Mouse (Mus musculus): ENCODE data around the gene Dhdds.
"Not testable (repeated sequence)": the region's sequence is repeated elsewhere in the genome, so short reads cannot be mapped to it uniquely, and the experiment has no call there.

Dhdds gene

GRCm38 (mm10) chr4:134005581-134006358 is 5.1 kb upstream of the Dhdds start:
- no peak for DNase-seq (ENCODE audit: low read depth, low spot score)

GRCm38 (mm10) chr4:134002903-134003302 is 2.2 kb upstream of the Dhdds start:
- no peak for DNase-seq (ENCODE audit: low read depth, low spot score)

GRCm38 (mm10) chr4:134002246-134002645 is 1.5 kb upstream of the Dhdds start:
- DNase-seq (ENCODE audit: low read depth, low spot score), result no peak

GRCm38 (mm10) chr4:134001710-134002109 is 992 bp upstream of the Dhdds start:
- DNase-seq (ENCODE audit: low read depth, low spot score), result no peak

GRCm38 (mm10) chr4:133994697-133995096 is 6.0 kb downstream of the Dhdds start:
- no peak for DNase-seq (ENCODE audit: low read depth, low spot score)

- no peak for DNase-seq (ENCODE audit: low read depth, low spot score)
These were observed 9.5 kb downstream of the Dhdds start for GRCm38 (mm10) chr4:133991087-133991660.

GRCm38 (mm10) chr4:133990035-133990434 is 10.7 kb downstream of the Dhdds start:
- DNase-seq (ENCODE audit: low read depth, low spot score), result no peak

GRCm38 (mm10) chr4:133988289-133988688 is 12.4 kb downstream of the Dhdds start:
- not testable (repeated sequence) for DNase-seq (ENCODE audit: low read depth, low spot score)

- DNase-seq (ENCODE audit: low read depth, low spot score), result no peak
These were observed 17.8 kb downstream of the Dhdds start for GRCm38 (mm10) chr4:133982936-133983335.

GRCm38 (mm10) chr4:133980496-133980895 is 20.2 kb downstream of the Dhdds start:
- no peak for DNase-seq (ENCODE audit: low read depth, low spot score)

GRCm38 (mm10) chr4:133978021-133978711 is 22.6 kb downstream of the Dhdds start:
- DNase-seq (ENCODE audit: low read depth, low spot score), result no peak

- DNase-seq (ENCODE audit: low read depth, low spot score), result no peak
These were observed 29.0 kb downstream of the Dhdds start for GRCm38 (mm10) chr4:133971741-133972140.

GRCm38 (mm10) chr4:133970876-133971275 is 29.8 kb downstream of the Dhdds start:
- no peak for DNase-seq (ENCODE audit: low read depth, low spot score)

- DNase-seq (ENCODE audit: low read depth, low spot score), result no peak
These were observed 30.5 kb downstream of the Dhdds start for GRCm38 (mm10) chr4:133970196-133970595.

- no peak for DNase-seq (ENCODE audit: low read depth, low spot score)
These were observed 31.5 kb downstream of the Dhdds start for GRCm38 (mm10) chr4:133969114-133969770.

GRCm38 (mm10) chr4:133968150-133968921 is 32.4 kb downstream of the Dhdds start, which contains the start of gene Hmgn2:
Gene Hmgn2 (minus strand): TSS chr4:133968650.
- DNase-seq (ENCODE audit: low read depth, low spot score), result peak; percentile 46

- DNase-seq (ENCODE audit: low read depth, low spot score), result peak; percentile 70
These were observed 32.9 kb downstream of the Dhdds start for GRCm38 (mm10) chr4:133967866-133968149.

- DNase-seq (ENCODE audit: low read depth, low spot score), result peak; percentile 94
These were observed 33.4 kb downstream of the Dhdds start for GRCm38 (mm10) chr4:133967138-133967865.

GRCm38 (mm10) chr4:133966271-133966940 is 34.3 kb downstream of the Dhdds start:
- no peak for DNase-seq (ENCODE audit: low read depth, low spot score)

GRCm38 (mm10) chr4:133962566-133962965 is 38.2 kb downstream of the Dhdds start:
- no peak for DNase-seq (ENCODE audit: low read depth, low spot score)
